Mouse (Mus musculus): ENCODE measurements around the gene 3110082J24Rik. TPM values are rescaled to one million over a fixed set of nuclear protein-coding genes. Genes with fewer than 3 reads are reported as not detected.

The 3110082J24Rik gene
- polyA plus RNA-seq, 1 experiment from 2014 or later = 6.5 TPM

DNA sequence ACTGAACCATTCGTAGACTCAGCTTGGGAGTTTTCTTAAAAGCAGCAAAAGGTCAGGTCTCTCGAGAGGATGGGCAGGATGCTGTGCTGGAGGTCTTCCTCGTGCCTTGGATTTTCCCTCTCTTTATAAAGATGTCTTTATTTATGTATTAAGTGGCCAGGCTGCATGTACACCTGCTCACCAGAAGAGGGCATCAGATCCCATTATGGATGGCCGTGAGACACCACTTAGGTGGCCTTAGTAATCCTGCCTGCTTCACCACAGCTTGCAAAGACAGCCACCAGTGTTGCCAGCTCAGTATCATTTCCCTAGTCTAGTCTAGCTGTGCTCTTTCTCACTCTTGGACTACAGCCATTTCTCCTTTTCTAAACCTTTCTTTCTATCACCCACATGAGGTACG is 19.7 kb upstream of the 3110082J24Rik start:
- Histone ChIP-seq H3K27me3 (ENCODE audit: control insufficient read depth, insufficient read depth, low read length) (no peaks in the 10 kb centered on the region), H3K4me2 (replicated peaks; ENCODE audit: low read depth, low read length) (no peak overlapping the region), H3K27ac (ENCODE audit: low read depth, low read length) (no peak overlapping the region), H3K4me3 (ENCODE audit: low read depth, low read length) (no peak overlapping the region), H3K36me3 (ENCODE audit: control insufficient read depth, insufficient read depth, low read length) (peaks cover 3% of the 10 kb centered on the region; the same call in 1 of the 2 replicates), H3K9me3 (ENCODE audit: control insufficient read depth, low read length) (no peaks in the 10 kb centered on the region), H3K4me1 (replicated peaks; ENCODE audit: control insufficient read depth, insufficient read depth, low read length) (no peaks in the 10 kb centered on the region), H3K9ac (ENCODE audit: low read depth, low read length) (no peak overlapping the region)
- ATAC-seq (ENCODE audit: low FRiP score) (no peak), DNase-seq (ENCODE audit: low spot score) (peak; percentile 71)
- 53% methylated on average over 5 of the region's 5 CpGs for WGBS

DNA sequence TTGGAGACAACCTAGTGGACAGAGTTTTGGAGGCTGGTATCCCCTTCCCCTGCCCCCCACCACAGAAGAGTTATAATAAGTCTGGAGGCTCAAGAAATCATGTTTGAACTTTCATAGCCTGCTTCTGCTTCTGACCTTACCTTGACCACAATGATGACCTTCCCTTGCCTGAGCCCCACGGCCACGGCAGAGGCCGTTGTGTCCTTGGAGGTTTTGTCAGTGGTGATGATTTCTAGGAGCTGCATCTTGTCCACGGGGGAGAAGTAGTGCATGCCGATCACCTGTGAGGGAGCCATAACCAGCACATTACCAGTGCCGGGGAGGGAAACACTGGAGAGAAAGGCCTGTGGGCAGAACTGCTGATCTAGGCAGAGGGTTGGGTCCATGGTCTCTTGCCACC is 16.6 kb upstream of the 3110082J24Rik start:
- ATAC-seq (ENCODE audit: low FRiP score) (no peak), DNase-seq (ENCODE audit: low spot score) (no peak)
- Histone ChIP-seq H3K27ac (ENCODE audit: low read depth, low read length) (no peak overlapping the region), H3K4me2 (replicated peaks; ENCODE audit: low read depth, low read length) (no peak overlapping the region), H3K4me3 (ENCODE audit: low read depth, low read length) (no peak overlapping the region), H3K27me3 (ENCODE audit: control insufficient read depth, insufficient read depth, low read length) (no peaks in the 10 kb centered on the region), H3K4me1 (replicated peaks; ENCODE audit: control insufficient read depth, insufficient read depth, low read length) (no peaks in the 10 kb centered on the region), H3K9me3 (ENCODE audit: control insufficient read depth, low read length) (no peaks in the 10 kb centered on the region), H3K9ac (ENCODE audit: low read depth, low read length) (no peak overlapping the region), H3K36me3 (ENCODE audit: control insufficient read depth, insufficient read depth, low read length) (peaks cover 3% of the 10 kb centered on the region; the same call in 1 of the 2 replicates)
- WGBS = 93% methylated on average over 6 of the region's 6 CpGs

DNA sequence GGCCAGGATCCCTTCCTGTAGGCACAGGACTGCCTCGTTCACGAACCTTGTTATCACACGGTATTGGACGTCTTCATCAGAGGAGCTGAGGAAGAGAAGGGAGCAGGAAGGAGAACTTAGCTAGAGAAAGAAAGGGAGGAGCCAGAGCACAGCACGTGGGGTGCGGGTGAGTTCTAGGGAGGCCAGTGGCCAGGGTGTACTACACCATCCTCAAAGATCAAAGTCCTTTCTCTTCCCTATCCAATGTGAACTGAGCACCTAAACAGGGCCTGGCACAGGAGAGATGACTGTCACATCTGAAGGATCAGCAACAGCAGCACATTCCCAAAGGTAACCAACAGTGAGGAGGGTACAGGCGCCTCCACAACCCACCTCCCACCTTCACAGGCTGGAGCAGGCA is 14.2 kb upstream of the 3110082J24Rik start:
- Histone ChIP-seq H3K9me3 (ENCODE audit: control insufficient read depth, low read length) (no peaks in the 10 kb centered on the region), H3K4me2 (replicated peaks; ENCODE audit: low read depth, low read length) (no peak overlapping the region), H3K4me3 (ENCODE audit: low read depth, low read length) (no peak overlapping the region), H3K36me3 (ENCODE audit: control insufficient read depth, insufficient read depth, low read length) (peaks cover 5% of the 10 kb centered on the region; the same call in 1 of the 2 replicates), H3K4me1 (replicated peaks; ENCODE audit: control insufficient read depth, insufficient read depth, low read length) (no peaks in the 10 kb centered on the region), H3K9ac (ENCODE audit: low read depth, low read length) (no peak overlapping the region), H3K27ac (ENCODE audit: low read depth, low read length) (no peak overlapping the region), H3K27me3 (ENCODE audit: control insufficient read depth, insufficient read depth, low read length) (no peaks in the 10 kb centered on the region)
- ATAC-seq (ENCODE audit: low FRiP score) (no peak), DNase-seq (ENCODE audit: low spot score) (no peak)
- WGBS = 88% methylated on average over 7 of the region's 7 CpGs

DNA sequence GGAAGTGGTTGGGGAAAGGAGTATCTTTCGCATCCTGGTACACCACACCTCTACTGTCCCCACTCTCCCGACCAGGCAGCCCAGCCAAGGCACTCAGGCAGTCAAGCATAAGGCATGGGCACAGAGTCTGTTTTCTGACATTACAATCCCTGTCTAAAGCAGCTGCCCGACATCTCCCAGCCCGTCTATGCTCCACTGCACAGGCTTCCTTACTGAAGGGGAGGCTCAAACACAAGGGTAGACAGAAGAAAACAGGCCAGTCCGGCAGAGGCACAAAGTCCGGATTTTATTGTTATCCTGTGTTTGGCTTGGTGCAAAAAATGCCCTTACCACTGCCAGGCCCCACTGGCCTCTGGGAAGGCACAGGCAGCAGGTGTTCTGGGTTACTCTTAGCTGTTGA is 13.3 kb upstream of the 3110082J24Rik start:
- H3K9me3 ChIP-seq (ENCODE audit: control insufficient read depth, low read length) = no peaks in the 10 kb centered on the region
- ATAC-seq (ENCODE audit: low FRiP score) (no peak), DNase-seq (ENCODE audit: low spot score) (no peak)
- no peak overlapping the region for H3K4me3 ChIP-seq (ENCODE audit: low read depth, low read length)
- H3K9ac ChIP-seq (ENCODE audit: low read depth, low read length) = no peak overlapping the region
- H3K4me1 ChIP-seq (replicated peaks; ENCODE audit: control insufficient read depth, insufficient read depth, low read length) = peaks cover 4% of the 10 kb centered on the region
- 83% methylated on average over 6 of the region's 6 CpGs for WGBS
- peaks cover 2% of the 10 kb centered on the region; the same call in 1 of the 2 replicates for H3K27me3 ChIP-seq (ENCODE audit: control insufficient read depth, insufficient read depth, low read length)
- no peak overlapping the region for H3K4me2 ChIP-seq (replicated peaks; ENCODE audit: low read depth, low read length)
- H3K27ac ChIP-seq (ENCODE audit: low read depth, low read length) = no peak overlapping the region
- H3K36me3 ChIP-seq (ENCODE audit: control insufficient read depth, insufficient read depth, low read length) = peaks cover 5% of the 10 kb centered on the region; the same call in 1 of the 2 replicates

DNA sequence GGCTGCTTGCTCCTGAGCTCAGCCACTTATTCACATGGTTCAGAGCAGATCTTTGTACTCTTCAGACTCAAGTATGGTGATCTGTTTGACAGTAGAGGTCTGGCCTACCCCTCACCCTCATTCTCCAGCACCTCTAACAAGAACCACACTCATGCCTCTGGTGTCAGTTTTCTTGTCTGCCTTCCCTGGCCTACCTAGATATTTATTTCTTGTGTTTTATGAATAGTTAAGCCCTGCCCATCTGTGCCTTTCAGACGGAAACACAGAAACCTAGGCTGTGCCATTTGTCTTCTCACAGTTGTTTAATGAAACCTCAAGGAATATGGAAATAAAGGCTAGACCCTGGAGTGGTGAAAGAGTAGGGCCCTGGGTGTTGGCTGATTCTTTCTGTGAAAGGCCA is 12.1 kb upstream of the 3110082J24Rik start:
- Histone ChIP-seq H3K9ac (ENCODE audit: low read depth, low read length) (no peak overlapping the region), H3K4me1 (replicated peaks; ENCODE audit: control insufficient read depth, insufficient read depth, low read length) (peaks cover 12% of the 10 kb centered on the region), H3K27ac (ENCODE audit: low read depth, low read length) (no peak overlapping the region), H3K4me3 (ENCODE audit: low read depth, low read length) (no peak overlapping the region), H3K27me3 (ENCODE audit: control insufficient read depth, insufficient read depth, low read length) (peaks cover 10% of the 10 kb centered on the region), H3K36me3 (ENCODE audit: control insufficient read depth, insufficient read depth, low read length) (peaks cover 5% of the 10 kb centered on the region; the same call in 1 of the 2 replicates), H3K4me2 (replicated peaks; ENCODE audit: low read depth, low read length) (no peak overlapping the region), H3K9me3 (ENCODE audit: control insufficient read depth, low read length) (no peaks in the 10 kb centered on the region)
- DNase-seq (ENCODE audit: low spot score) (no peak), ATAC-seq (ENCODE audit: low FRiP score) (no peak)
- WGBS = 91% methylated on average over 1 of the region's 1 CpGs

DNA sequence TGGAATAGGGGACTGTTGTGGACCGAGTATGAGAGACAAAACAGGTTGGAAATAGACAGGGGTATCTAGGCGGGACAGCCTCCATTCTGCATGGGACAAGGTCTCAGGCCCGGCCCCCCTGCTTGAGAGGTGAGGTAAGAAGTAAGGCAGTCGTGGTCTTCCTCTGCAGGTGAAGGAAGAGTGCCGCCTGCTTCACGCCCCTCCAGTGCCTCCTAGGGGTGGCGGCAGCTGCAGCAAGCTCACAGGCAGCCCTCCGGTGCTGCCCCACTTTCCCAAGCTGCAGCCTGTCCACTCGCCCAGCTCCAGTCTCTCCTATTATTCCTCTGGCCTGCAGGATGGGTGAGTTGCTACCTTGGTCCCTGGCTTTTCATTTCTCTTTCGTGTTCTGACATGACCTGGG is 9.8 kb upstream of the 3110082J24Rik start:
- Histone ChIP-seq H3K9me3 (ENCODE audit: control insufficient read depth, low read length) (no peaks in the 10 kb centered on the region), H3K4me3 (ENCODE audit: low read depth, low read length) (no peak overlapping the region), H3K4me2 (replicated peaks; ENCODE audit: low read depth, low read length) (no peak overlapping the region), H3K4me1 (replicated peaks; ENCODE audit: control insufficient read depth, insufficient read depth, low read length) (peaks cover 20% of the 10 kb centered on the region), H3K27me3 (ENCODE audit: control insufficient read depth, insufficient read depth, low read length) (peaks cover 15% of the 10 kb centered on the region), H3K27ac (ENCODE audit: low read depth, low read length) (no peak overlapping the region), H3K9ac (ENCODE audit: low read depth, low read length) (no peak overlapping the region), H3K36me3 (ENCODE audit: control insufficient read depth, insufficient read depth, low read length) (peaks cover 2% of the 10 kb centered on the region; the same call in 1 of the 2 replicates)
- WGBS = 34% methylated on average over 10 of the region's 10 CpGs
- ATAC-seq (ENCODE audit: low FRiP score) (no peak), DNase-seq (ENCODE audit: low spot score) (no peak)

DNA sequence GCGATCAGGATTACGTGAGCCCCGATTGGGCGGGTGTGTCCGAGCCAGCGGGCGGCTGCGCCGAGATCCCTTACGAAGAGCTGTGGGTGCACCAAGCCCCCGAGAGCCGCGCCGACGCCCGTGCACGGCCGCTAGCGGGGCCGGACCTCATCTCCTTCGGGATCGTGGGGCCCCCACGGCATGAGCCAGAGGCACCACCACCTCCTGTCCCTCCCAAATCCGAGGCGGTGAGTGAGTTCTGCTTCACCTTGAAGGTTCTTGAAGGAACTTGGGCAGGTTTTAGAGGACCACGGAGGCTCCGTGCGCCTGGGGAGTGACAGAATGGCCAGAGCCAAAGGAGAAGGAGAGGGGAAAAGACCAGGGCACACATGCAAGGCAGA is 8.9 kb upstream of the 3110082J24Rik start:
- Histone ChIP-seq H3K4me2 (replicated peaks; ENCODE audit: low read depth, low read length) (peak overlapping the region; percentile 83), H3K4me3 (ENCODE audit: low read depth, low read length) (peak overlapping the region; percentile 42), H3K27me3 (ENCODE audit: control insufficient read depth, insufficient read depth, low read length) (peaks cover 15% of the 10 kb centered on the region), H3K27ac (ENCODE audit: low read depth, low read length) (no peak overlapping the region), H3K36me3 (ENCODE audit: control insufficient read depth, insufficient read depth, low read length) (peaks cover 2% of the 10 kb centered on the region; the same call in 1 of the 2 replicates), H3K9me3 (ENCODE audit: control insufficient read depth, low read length) (no peaks in the 10 kb centered on the region), H3K4me1 (replicated peaks; ENCODE audit: control insufficient read depth, insufficient read depth, low read length) (peaks cover 30% of the 10 kb centered on the region), H3K9ac (ENCODE audit: low read depth, low read length) (peak overlapping the region; percentile 53; the same call in 1 of the 2 replicates)
- 2% methylated on average over 28 of the region's 28 CpGs for WGBS
- DNase-seq (ENCODE audit: low spot score) (no peak), ATAC-seq (ENCODE audit: low FRiP score) (no peak)

GRCm38 (mm10) chr5:30113881-30114760 is 8.2 kb upstream of the 3110082J24Rik start:
- H3K4me1 ChIP-seq (replicated peaks; ENCODE audit: control insufficient read depth, insufficient read depth, low read length) = peaks cover 33% of the 10 kb centered on the region
- H3K9ac ChIP-seq (ENCODE audit: low read depth, low read length) = peak overlapping the region; percentile 53
- H3K36me3 ChIP-seq (ENCODE audit: control insufficient read depth, insufficient read depth, low read length) = peaks cover 2% of the 10 kb centered on the region; the same call in 1 of the 2 replicates
- under 1% methylated on average over 100 of the region's 103 CpGs for WGBS
- ATAC-seq (ENCODE audit: low FRiP score) (peak; percentile 69), DNase-seq (ENCODE audit: low spot score) (peak; percentile 91)
- H3K4me2 ChIP-seq (replicated peaks; ENCODE audit: low read depth, low read length) = peak overlapping the region; percentile 83
- no peaks in the 10 kb centered on the region for H3K9me3 ChIP-seq (ENCODE audit: control insufficient read depth, low read length)
- peaks cover 15% of the 10 kb centered on the region for H3K27me3 ChIP-seq (ENCODE audit: control insufficient read depth, insufficient read depth, low read length)
- peak overlapping the region; percentile 54; the same call in 1 of the 2 replicates for H3K27ac ChIP-seq (ENCODE audit: low read depth, low read length)
- peak overlapping the region; percentile 42 for H3K4me3 ChIP-seq (ENCODE audit: low read depth, low read length)

Data from hindbrain, embryonic 11.5 days (tissue).